Mouse (Mus musculus) small intestine, adult 2 months (tissue): ENCODE data around the gene Prss30.

Experiments
- CTCF ChIP-seq: fragments of 200-500 bp; IDR thresholded peaks from 2 replicates; pipeline ENCODE4 v1.5.1; 2012; ENCODE audit warnings: low read depth, mild to moderate bottlenecking, control low read depth, inconsistent platforms, low read length, moderate library complexity, mixed read lengths; ENCODE audit not compliant: insufficient replicate concordance, insufficient read length; ENCODE audit errors: extremely low read depth
- POLR2A ChIP-seq: fragments of 200-500 bp; IDR thresholded peaks from 2 replicates; pipeline ENCODE4 v1.6.1; 2012; ENCODE audit warnings: low read depth, mild to moderate bottlenecking, control low read depth, inconsistent platforms, low read length, moderate library complexity

GRCm38 (mm10) chr17:23989802-23990201, 9.4 kb upstream of the Prss30 start:
- TF ChIP-seq POLR2A (no peak), CTCF (no peak)
